Comparison of ENCODE assay signal across 9 mouse cellular contexts in genomic region chr5:148241932-148242331, GRCm38 (mm10).
A peak's percentile ranks its signal among the peaks of the same experiment; 100 is the strongest.
DNase-seq lines count a peak whose midpoint lies in the region; ATAC-seq lines count a peak whose summit lies in the region.
"Had no signal": no experiment of that assay in that cellular context is flagged by ENCODE, and none has a peak within 500 bp of the region (broad histone marks: within the 10 kb centered on the region; RNA-seq: fewer than 3 reads in every experiment).

No protein-coding gene starts in this region.

- peak; percentile 49 for DNase-seq in liver
- DNase-seq in liver, embryonic 11.5 days (ENCODE audit: low spot score), result no peak
- DNase-seq in c-Kit-positive CD71-positive TER-119-positive erythroid progenitor cells, embryonic 14.5 days (ENCODE audit: low spot score), result peak; percentile 14
- peak; percentile 86 for DNase-seq in forebrain, embryonic 14.5 days (ENCODE audit: low spot score)
- peak; percentile 83 for DNase-seq in intestine, embryonic 14.5 days (ENCODE audit: low spot score)
- peak; percentile 74 to 76 for DNase-seq in left cerebral cortex, postnatal 10 days (ENCODE audit: extremely low spot score in 1 of 2, low spot score in 2 of 2)
- DNase-seq in testis, postnatal 14 days (ENCODE audit: low spot score), result peak; percentile 49

- H3K4me1 ChIP-seq in liver, embryonic 11.5 days (replicated peaks; ENCODE audit: control insufficient read depth, insufficient read depth, low read length), result no peaks in the 10 kb centered on the region
- H3K4me1 ChIP-seq in forebrain, embryonic 14.5 days (ENCODE audit: control insufficient read depth, insufficient read depth, low read length), result no peaks in the 10 kb centered on the region
- H3K4me1 ChIP-seq in intestine, embryonic 14.5 days (replicated peaks; ENCODE audit: control insufficient read depth, insufficient read depth, low read length), result no peaks in the 10 kb centered on the region
- 0 out of 2 replicates have a peak, but pooled peaks cover 3% of the 10 kb centered on the region for H3K4me1 ChIP-seq in midbrain, embryonic 15.5 days
- H3K4me1 ChIP-seq: embryonic facial prominence, embryonic 12.5 days had no signal

- no peak overlapping the region for H3K4me2 ChIP-seq in liver, embryonic 11.5 days
- H3K4me2 ChIP-seq in forebrain, embryonic 14.5 days (ENCODE audit: low read length), result no peak overlapping the region
- H3K4me2 ChIP-seq in intestine, embryonic 14.5 days (ENCODE audit: low read length), result no peak overlapping the region
- H3K4me2 ChIP-seq in midbrain, embryonic 15.5 days, result no peak overlapping the region
- H3K4me2 ChIP-seq: embryonic facial prominence, embryonic 12.5 days had no signal

- H3K4me3 ChIP-seq in liver, embryonic 11.5 days (ENCODE audit: low read depth, low read length), result no peak overlapping the region
- no peak overlapping the region for H3K4me3 ChIP-seq in forebrain, embryonic 14.5 days (ENCODE audit: low read depth, low read length)
- H3K4me3 ChIP-seq in intestine, embryonic 14.5 days (ENCODE audit: low read depth, low read length), result no peak overlapping the region
- H3K4me3 ChIP-seq in midbrain, embryonic 15.5 days, result no peak overlapping the region
- H3K4me3 ChIP-seq: embryonic facial prominence, embryonic 12.5 days had no signal

- no peak overlapping the region for H3K9ac ChIP-seq in liver, embryonic 11.5 days (ENCODE audit: low read depth, low read length)
- H3K9ac ChIP-seq in forebrain, embryonic 14.5 days (ENCODE audit: low read length), result no peak overlapping the region
- H3K9ac ChIP-seq in intestine, embryonic 14.5 days (ENCODE audit: low read length), result no peak overlapping the region
- H3K9ac ChIP-seq in midbrain, embryonic 15.5 days, result no peak overlapping the region
- H3K9ac ChIP-seq: embryonic facial prominence, embryonic 12.5 days had no signal

- H3K27ac ChIP-seq in liver, embryonic 11.5 days (ENCODE audit: low read depth, low read length), result no peak overlapping the region
- no peak overlapping the region for H3K27ac ChIP-seq in forebrain, embryonic 14.5 days (ENCODE audit: low read depth, low read length)
- no peak overlapping the region for H3K27ac ChIP-seq in intestine, embryonic 14.5 days (ENCODE audit: low read depth)
- no peak overlapping the region for H3K27ac ChIP-seq in midbrain, embryonic 15.5 days
- H3K27ac ChIP-seq: embryonic facial prominence, embryonic 12.5 days had no signal

- H3K36me3 ChIP-seq in liver, embryonic 11.5 days (ENCODE audit: control insufficient read depth, insufficient read depth, low read length), result no peaks in the 10 kb centered on the region
- no peaks in the 10 kb centered on the region for H3K36me3 ChIP-seq in forebrain, embryonic 14.5 days (ENCODE audit: control insufficient read depth, insufficient read depth, low read length)
- no peaks in the 10 kb centered on the region for H3K36me3 ChIP-seq in intestine, embryonic 14.5 days (ENCODE audit: control insufficient read depth, insufficient read depth, low read length)
- H3K36me3 ChIP-seq in midbrain, embryonic 15.5 days (replicated peaks), result no peaks in the 10 kb centered on the region
- H3K36me3 ChIP-seq: embryonic facial prominence, embryonic 12.5 days had no signal

- ATAC-seq in liver, embryonic 11.5 days (replicated peaks; ENCODE audit: low FRiP score), result no peak
- peak; percentile 46; the same call in 1 of the 2 replicates for ATAC-seq in forebrain, embryonic 14.5 days
- no peak for ATAC-seq in intestine, embryonic 14.5 days (replicated peaks; ENCODE audit: low FRiP score, low TSS enrichment, low read depth)
- ATAC-seq in midbrain, embryonic 15.5 days (replicated peaks), result peak; percentile 73

- 11% methylated on average over 7 of the region's 7 CpGs for WGBS in liver, embryonic 11.5 days
- WGBS in forebrain, embryonic 14.5 days, result 8% methylated on average over 7 of the region's 7 CpGs
- WGBS in intestine, embryonic 14.5 days, result 8% methylated on average over 7 of the region's 7 CpGs
- 8% methylated on average over 7 of the region's 7 CpGs for whole genome bisulfite sequencing in midbrain, embryonic 15.5 days

- H3K9me3 ChIP-seq in liver, embryonic 11.5 days (ENCODE audit: control insufficient read depth, low read length), result no peaks in the 10 kb centered on the region
- H3K9me3 ChIP-seq in forebrain, embryonic 14.5 days (replicated peaks; ENCODE audit: control insufficient read depth, low read length), result no peaks in the 10 kb centered on the region
- H3K9me3 ChIP-seq in intestine, embryonic 14.5 days (ENCODE audit: control insufficient read depth, low read length), result no peaks in the 10 kb centered on the region
- no peaks in the 10 kb centered on the region for H3K9me3 ChIP-seq in midbrain, embryonic 15.5 days
- H3K9me3 ChIP-seq: embryonic facial prominence, embryonic 12.5 days had no signal

- intact Hi-C loops in left cerebral cortex, postnatal 10 days (cut with DNase I), result loop anchor here (5.0 to 10.0 kb wide), 2 partner anchors 285 to 367 kb away; partner anchors contain the start of gene Mtus2

- H3K27me3 ChIP-seq in liver, embryonic 11.5 days (replicated peaks; ENCODE audit: control insufficient read depth, insufficient read depth, low read length), result no peaks in the 10 kb centered on the region
- no peaks in the 10 kb centered on the region for H3K27me3 ChIP-seq in forebrain, embryonic 14.5 days (replicated peaks; ENCODE audit: control insufficient read depth, insufficient read depth, low read length)
- no peaks in the 10 kb centered on the region for H3K27me3 ChIP-seq in intestine, embryonic 14.5 days (replicated peaks; ENCODE audit: control insufficient read depth, insufficient read depth, low read length)
- H3K27me3 ChIP-seq in midbrain, embryonic 15.5 days (replicated peaks), result no peaks in the 10 kb centered on the region; the same call in 1 of the 2 replicates
- H3K27me3 ChIP-seq: embryonic facial prominence, embryonic 12.5 days had no signal

Comparison
In these comparisons a context has a peak if more than half of its experiments do, and no peak if none do; other contexts are left out.
1. ATAC-seq: peak in forebrain, embryonic 14.5 days (single experiment) and midbrain, embryonic 15.5 days (single experiment); none in liver, embryonic 11.5 days (single experiment) and intestine, embryonic 14.5 days (single experiment).